Mouse (Mus musculus) bone marrow macrophage, adult 2 months (primary cell): ENCODE measurements at regions not wholly inside any gene's neighbourhood (a gene's known extent, or its start where the extent isn't known, plus 50 kb on each side); places are given as distances from the start of the nearest gene placed in this dataset.
"Not testable (repeated sequence)": the region's sequence is repeated elsewhere in the genome, so short reads cannot be mapped to it uniquely, and the experiment has no call there.

Experiments used
- CTCF ChIP-seq: IDR thresholded peaks from 2 replicates; pipeline ENCODE4 v1.5.1; 2012; ENCODE audit warnings: low read depth, mild to moderate bottlenecking, low read length, moderate library complexity
- POLR2A ChIP-seq: IDR thresholded peaks from 2 replicates; pipeline ENCODE4 v1.6.1; 2012; ENCODE audit warnings: mild to moderate bottlenecking, low read depth, low read length, borderline replicate concordance

DNA sequence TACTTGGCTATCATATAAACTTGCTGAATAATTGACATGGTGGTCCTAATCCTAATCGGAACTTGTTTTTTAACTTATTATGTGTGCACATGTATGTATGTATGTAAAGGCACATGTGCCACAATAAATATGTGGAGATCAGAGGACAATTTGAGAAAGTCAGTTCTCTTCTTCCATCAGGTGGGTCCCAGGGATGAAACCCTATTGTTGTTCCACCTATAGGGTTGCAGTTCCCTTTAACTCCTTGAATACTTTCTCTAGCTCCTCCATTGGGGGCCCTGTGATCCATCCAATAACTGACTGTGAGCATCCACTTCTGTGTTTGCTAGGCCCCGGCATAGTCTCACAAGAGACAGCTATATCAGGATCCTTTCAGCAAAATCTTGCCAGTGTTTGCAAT lies 56.0 kb upstream of the Zcchc2 start:
- TF ChIP-seq CTCF, POLR2A: not testable (repeated sequence)
